Mouse (Mus musculus) forelimb bud, embryonic 11.5 days (tissue): ENCODE results near the gene Suco.
A peak's percentile ranks its signal among the peaks of the same experiment; 100 is the strongest.

ENCODE experiments used
- DNase-seq: peaks from one replicate; pipeline ENCODE4 v3.0.0-alpha.2; 2012; ENCODE audit warnings: low read depth, low spot score

The Suco gene

DNA sequence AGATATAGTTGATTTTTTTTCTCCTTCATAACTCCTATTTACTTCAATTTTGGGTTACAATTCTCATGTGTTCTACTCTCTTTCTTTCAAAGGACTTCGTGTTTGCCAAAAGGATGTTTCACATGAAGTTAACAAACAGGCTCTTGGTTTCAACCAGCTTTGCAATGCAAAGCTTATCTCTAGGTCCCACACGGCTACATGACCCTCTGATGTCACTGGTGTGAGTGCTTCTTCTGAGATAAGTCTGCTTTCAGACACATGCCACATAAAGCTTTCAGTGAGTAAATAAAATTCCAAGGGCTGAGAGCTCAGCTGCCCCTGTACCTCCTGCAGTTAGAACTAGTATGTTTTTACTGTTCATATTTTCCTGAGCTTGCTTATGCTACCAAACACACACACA lies 18.1 kb upstream of the Suco start:
- no peak for DNase-seq

GRCm38 (mm10) chr1:161894126-161894525 lies 17.6 kb upstream of the Suco start:
- no peak for DNase-seq

DNA sequence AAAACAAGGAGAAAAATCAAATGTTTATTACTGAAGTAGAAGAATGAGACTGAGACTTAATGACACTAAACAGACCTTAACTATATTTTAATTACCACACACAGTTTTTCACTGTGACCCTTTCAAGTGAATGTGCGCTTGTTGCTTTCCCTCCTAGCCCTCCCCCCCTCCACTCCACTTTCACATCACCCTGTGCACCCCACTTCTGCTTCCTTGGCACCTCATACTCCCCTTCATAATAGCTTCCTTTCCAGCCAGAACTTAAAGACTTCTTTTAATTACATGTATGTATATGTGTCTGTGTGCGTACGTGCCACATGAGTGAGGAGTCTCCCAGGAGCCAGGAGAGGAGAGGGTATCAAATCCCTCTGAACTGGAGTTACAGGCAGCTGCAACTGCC lies 12.3 kb upstream of the Suco start:
- DNase-seq, result no peak

- DNase-seq, result no peak
Measured at GRCm38 (mm10) chr1:161887679-161888260, 11.3 kb upstream of the Suco start.

DNA sequence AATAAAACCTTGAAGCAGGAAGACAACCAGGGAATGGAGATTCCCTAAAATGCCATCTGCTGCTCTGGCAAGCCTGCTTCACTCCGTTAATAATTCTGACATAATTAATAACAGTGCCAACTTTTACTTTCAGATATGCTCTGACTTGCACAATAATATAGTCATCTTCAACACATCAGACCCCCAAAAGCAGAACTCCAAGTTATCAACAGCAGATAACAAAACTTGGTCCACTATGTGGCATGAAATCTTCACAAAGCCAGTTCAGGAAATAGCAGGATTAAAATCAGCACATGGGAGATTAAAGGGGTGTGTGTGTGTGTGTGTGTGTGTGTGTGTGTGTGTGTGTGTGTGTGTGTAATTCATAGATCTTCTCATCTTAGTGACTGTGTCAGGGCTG lies 9.3 kb upstream of the Suco start:
- DNase-seq, result no peak

- DNase-seq, result no peak
Measured at GRCm38 (mm10) chr1:161877580-161878142, 1.2 kb upstream of the Suco start.

- DNase-seq, result peak; percentile 18
Measured at GRCm38 (mm10) chr1:161875706-161876552, 553 bp downstream of the Suco start.

GRCm38 (mm10) chr1:161869422-161869821 lies 7.1 kb downstream of the Suco start:
- no peak for DNase-seq

GRCm38 (mm10) chr1:161868413-161868812 lies 8.1 kb downstream of the Suco start:
- no peak for DNase-seq

GRCm38 (mm10) chr1:161863742-161864141 lies 12.7 kb downstream of the Suco start:
- DNase-seq, result no peak

- DNase-seq, result no peak
Measured at GRCm38 (mm10) chr1:161859248-161859647, 17.2 kb downstream of the Suco start.

DNA sequence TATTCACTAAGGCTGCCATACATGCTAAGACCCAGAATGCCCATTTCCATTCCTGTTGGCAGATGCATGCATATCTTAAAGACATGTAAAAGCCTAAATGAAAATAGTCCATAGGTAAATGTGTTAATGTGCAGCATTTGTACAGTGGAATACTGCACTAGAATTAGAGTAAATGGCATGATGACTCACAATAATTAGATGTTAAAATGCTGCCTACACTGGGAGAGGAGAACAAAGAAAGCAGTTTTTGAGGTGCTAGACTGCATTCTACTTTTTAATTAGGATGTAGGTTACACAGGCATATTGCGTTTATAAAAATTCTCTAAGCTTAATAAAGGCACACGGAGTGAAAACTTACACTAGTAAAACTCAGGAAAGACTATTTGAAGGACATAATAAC lies 49.8 kb downstream of the Suco start:
- no peak for DNase-seq

GRCm38 (mm10) chr1:161809428-161809827 lies 67.1 kb downstream of the Suco start:
- no peak for DNase-seq

DNA sequence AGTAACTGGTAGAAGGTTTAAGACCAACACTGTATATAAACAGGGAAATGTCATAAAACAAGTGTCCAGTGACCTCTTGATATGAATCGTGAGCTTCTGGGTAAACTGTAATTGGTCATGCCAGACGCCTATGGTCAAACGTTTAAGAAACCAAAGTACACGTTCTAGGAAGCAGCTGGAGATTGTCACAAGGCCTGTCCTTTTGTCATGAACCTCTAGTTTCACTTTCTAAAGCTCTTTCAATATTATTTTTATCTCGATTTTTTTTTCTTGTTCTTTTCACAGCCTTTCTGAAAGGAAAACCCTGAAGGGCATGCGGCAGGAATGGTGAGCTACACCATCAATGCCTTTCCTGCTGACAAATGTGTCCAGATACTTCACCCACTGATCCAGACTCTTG lies 67.5 kb downstream of the Suco start:
- no peak for DNase-seq

DNA sequence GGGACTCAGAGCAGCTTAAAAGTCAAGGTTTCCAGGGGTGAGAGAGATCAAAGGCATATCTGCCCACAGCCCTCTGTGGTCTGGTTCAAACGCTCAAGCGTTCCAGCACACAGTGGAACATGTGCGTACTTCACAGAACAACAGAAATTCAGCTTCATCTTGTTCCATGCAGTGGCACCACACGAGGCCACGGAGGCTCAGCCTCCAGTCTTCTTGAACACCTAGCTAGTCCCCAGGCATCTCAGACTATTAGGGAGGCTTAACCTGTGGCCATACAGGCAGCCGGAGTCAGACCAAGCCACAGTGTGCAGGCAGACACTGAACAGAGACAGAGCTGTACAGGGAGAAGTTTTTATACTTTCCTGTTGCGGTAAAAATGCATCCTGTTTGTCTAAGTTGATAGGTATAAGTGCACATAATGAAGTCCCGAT lies 71.9 kb downstream of the Suco start:
- no peak for DNase-seq

- DNase-seq, result no peak
Measured at GRCm38 (mm10) chr1:161801321-161801720, 75.2 kb downstream of the Suco start.

DNA sequence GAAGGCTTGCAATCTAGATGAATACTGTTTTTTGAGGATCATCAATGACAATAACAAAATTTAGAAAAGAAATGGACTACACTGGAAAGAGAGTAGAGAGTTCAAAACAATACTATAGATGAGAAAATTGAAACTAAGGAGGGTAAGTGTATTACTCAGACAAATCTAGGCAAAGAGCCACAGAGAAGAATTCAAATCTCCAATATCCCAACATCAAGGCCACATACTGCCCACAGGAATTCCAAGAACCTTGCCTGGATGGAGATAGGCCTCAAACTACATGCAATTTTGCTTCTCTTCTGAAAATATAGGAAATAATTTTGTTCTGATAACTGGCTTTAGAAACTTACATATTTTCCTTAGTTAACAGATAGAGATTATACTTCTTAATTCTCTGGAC lies 76.2 kb downstream of the Suco start:
- no peak for DNase-seq

- no peak for DNase-seq
Measured at GRCm38 (mm10) chr1:161799791-161800190, 76.7 kb downstream of the Suco start.

DNA sequence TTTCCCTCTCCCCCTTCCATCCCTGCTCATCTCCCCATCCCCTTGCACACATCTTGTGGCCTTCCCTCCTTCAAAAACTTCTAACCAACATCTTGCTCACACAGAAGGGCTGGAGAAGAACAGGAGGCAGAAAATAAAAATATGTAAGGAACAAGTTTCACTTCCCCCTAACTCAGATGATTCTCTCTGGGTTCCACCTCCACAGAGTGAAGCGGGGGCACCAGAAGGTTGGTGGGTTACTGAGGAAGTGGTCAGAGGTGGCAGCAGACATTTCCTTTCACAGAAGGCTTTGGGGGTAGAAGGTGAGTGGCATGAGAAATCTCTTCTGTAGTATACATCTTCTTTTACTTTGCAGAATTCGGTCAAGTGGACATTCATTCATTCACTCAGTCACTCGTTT lies 77.6 kb downstream of the Suco start:
- DNase-seq, result no peak

GRCm38 (mm10) chr1:161794447-161795211 lies 81.9 kb downstream of the Suco start:
- DNase-seq, result no peak

DNA sequence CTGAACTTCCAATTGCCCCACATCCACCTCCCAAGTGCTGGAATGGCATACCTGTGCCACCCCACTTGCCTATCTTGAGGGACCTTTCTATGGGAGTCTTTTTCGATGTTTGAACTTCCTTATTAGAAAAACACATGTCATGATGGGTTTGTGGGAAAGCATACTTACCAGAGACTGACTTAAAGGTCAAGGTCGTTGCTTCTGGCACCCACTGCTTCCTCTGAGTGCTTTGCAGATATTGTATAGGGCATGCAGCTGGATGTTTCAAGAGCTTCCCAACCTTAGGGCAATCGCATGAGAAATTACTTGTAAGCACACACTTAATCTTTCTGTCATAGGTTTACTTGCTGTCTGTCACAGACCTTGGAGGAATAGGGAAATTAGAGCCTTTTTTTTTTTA lies 83.2 kb downstream of the Suco start:
- no peak for DNase-seq

- DNase-seq, result no peak
Measured at GRCm38 (mm10) chr1:161792687-161792969, 83.9 kb downstream of the Suco start.
